In the genomic region with DNA sequence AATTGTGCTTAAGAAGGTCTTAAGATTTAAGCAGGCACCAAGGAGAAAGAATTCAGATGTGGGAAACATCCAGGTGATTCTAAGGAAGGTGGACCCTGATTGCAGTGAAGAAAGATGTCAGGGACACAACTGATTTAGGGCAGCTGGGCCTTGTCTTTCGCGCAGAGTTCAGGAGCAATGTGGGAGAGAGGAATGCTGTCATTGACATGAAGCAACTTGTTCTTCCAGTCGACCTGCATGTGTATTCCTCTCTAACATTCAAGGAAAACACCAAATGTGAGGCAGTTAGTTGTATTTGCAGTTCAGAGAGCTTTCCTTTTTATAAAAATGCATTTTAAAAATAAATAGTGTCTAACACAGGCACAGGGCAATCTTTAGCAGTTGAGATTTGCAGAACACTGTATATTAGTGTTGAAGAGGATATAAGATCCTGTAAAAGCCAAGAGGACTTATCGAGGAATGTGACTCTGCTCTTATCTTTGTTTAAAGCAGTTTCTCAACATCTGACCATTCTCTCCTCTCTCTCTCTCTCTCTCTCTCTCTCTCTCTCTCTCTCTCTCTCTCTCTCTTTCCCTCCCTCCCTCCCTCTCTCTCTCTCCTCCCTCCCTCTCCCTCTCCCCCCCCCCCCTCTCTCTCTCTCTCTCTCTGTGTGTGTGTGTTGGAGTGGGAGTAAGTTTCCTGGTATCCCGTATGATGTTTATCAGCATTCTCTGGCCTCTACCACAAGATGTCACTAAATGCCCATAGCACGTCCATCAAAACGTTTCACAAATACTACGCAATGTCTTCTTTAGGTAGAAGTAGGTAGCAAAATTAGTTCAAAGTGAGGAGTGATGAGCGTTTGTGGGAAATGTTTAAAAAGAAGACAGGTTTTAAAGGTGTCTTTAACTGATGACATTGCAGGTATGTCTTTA, we compare ENCODE assay signal across 11 mouse cellular contexts. TPM values are rescaled to one million over a fixed set of nuclear protein-coding genes. Genes with fewer than 3 reads are reported as not detected.
DNase-seq lines count a peak whose midpoint lies in the region; ATAC-seq and TF ChIP-seq lines count a peak whose summit lies in the region.
"Had no signal": no experiment of that assay in that cellular context is flagged by ENCODE, and none has a peak within 500 bp of the region (broad histone marks: within the 10 kb centered on the region; RNA-seq: fewer than 3 reads in every experiment).

No protein-coding gene starts in this region.

- no peaks in the 10 kb centered on the region for H3K27me3 ChIP-seq in hindbrain, postnatal 0 days (ENCODE audit: insufficient read depth, low read length)
- H3K27me3 ChIP-seq in hindbrain, embryonic 12.5 days, result no peaks in the 10 kb centered on the region
- no peaks in the 10 kb centered on the region for H3K27me3 ChIP-seq in lung, embryonic 15.5 days

- WGBS in hindbrain, postnatal 0 days, result 49% methylated on average over 9 of the region's 9 CpGs
- WGBS in hindbrain, embryonic 12.5 days, result 54% methylated on average over 9 of the region's 9 CpGs
- 18% methylated on average over 9 of the region's 9 CpGs for WGBS in lung, embryonic 15.5 days

- intact Hi-C loops in left cerebral cortex, postnatal 36 days (cut with DNase I), result loop anchor here (10.0 kb wide), 1 partner anchor 270 kb away; no protein-coding TSS in a partner anchor

- H3K36me3 ChIP-seq in hindbrain, postnatal 0 days (ENCODE audit: insufficient read depth, low read length), result no peaks in the 10 kb centered on the region
- H3K36me3 ChIP-seq in hindbrain, embryonic 12.5 days, result no peaks in the 10 kb centered on the region
- H3K36me3 ChIP-seq in lung, embryonic 15.5 days, result no peaks in the 10 kb centered on the region

- peak; percentile 68 for TF ChIP-seq CTCF in hindbrain, postnatal 0 days (IDR thresholded peaks at IDR 0.05; ENCODE audit: low read depth)

- H3K4me2 ChIP-seq in hindbrain, postnatal 0 days (ENCODE audit: low read depth, low read length), result no peak overlapping the region
- no peak overlapping the region for H3K4me2 ChIP-seq in hindbrain, embryonic 12.5 days (replicated peaks)
- no peak overlapping the region for H3K4me2 ChIP-seq in lung, embryonic 15.5 days

- no peak overlapping the region for H3K27ac ChIP-seq in hindbrain, postnatal 0 days
- H3K27ac ChIP-seq in hindbrain, embryonic 12.5 days, result no peak overlapping the region
- H3K27ac ChIP-seq in lung, embryonic 15.5 days, result peak overlapping the region; percentile 53

- no peak overlapping the region for H3K9ac ChIP-seq in hindbrain, postnatal 0 days (replicated peaks; ENCODE audit: low read length)
- no peak overlapping the region for H3K9ac ChIP-seq in hindbrain, embryonic 12.5 days
- no peak overlapping the region for H3K9ac ChIP-seq in lung, embryonic 15.5 days

- no peaks in the 10 kb centered on the region for H3K9me3 ChIP-seq in hindbrain, postnatal 0 days (ENCODE audit: low read length)
- H3K9me3 ChIP-seq in hindbrain, embryonic 12.5 days (replicated peaks), result no peaks in the 10 kb centered on the region
- H3K9me3 ChIP-seq in lung, embryonic 15.5 days, result no peaks in the 10 kb centered on the region

- H3K4me3 ChIP-seq in hindbrain, postnatal 0 days (ENCODE audit: low read length), result no peak overlapping the region
- H3K4me3 ChIP-seq in hindbrain, embryonic 12.5 days, result no peak overlapping the region
- H3K4me3 ChIP-seq in lung, embryonic 15.5 days, result no peak overlapping the region
- H3K4me3 ChIP-seq: erythroblast, embryonic 14.5 days had no signal

- peak; percentile 59; the same call in 1 of the 2 replicates for ATAC-seq in hindbrain, postnatal 0 days
- ATAC-seq in hindbrain, embryonic 12.5 days (ENCODE audit: low FRiP score), result no peak
- peak; percentile 74; the same call in 1 of the 2 replicates for ATAC-seq in lung, embryonic 15.5 days (ENCODE audit: borderline replicate concordance, extremely low read depth, low FRiP score, low TSS enrichment)
- ATAC-seq: hindbrain, embryonic 16.5 days had no signal

- no peaks in the 10 kb centered on the region for H3K4me1 ChIP-seq in hindbrain, postnatal 0 days (ENCODE audit: insufficient read depth, low read length)
- no peaks in the 10 kb centered on the region for H3K4me1 ChIP-seq in hindbrain, embryonic 12.5 days
- 0 out of 2 replicates have a peak, but pooled peaks cover 4% of the 10 kb centered on the region for H3K4me1 ChIP-seq in lung, embryonic 15.5 days

- DNase-seq in hindbrain, postnatal 0 days (ENCODE audit: low spot score), result peak; percentile 64
- peak; percentile 9 for DNase-seq in CD4-positive helper T cell, adult 2 months (ENCODE audit: low read depth, low spot score)
- DNase-seq in ZHBTc4 (ENCODE audit: low read depth, low spot score), result peak; percentile 3
- no peak for DNase-seq in urinary bladder, postnatal 25 days (ENCODE audit: low spot score)
- no peak for DNase-seq in T-cell, adult 2 months (ENCODE audit: low spot score)
- no peak for DNase-seq in left cerebral cortex, postnatal 36 days (ENCODE audit: low spot score in 2 of 2)
- DNase-seq: adrenal gland, adult 8-10 months had no signal

RNA-seq across cellular contexts. Expression of a gene that starts 12.8 kb away (rescaled TPM):
- 0.83 and 0.94 TPM in 2 replicates for total RNA-seq in hindbrain, postnatal 0 days (2014; rRNA removed)
- polyA plus RNA-seq in hindbrain, postnatal 0 days (2015; fragmentation: Nextera tagmentation; extraction: Ambion mirVana), result 0.90 and 1.0 TPM in 2 replicates
- polyA plus RNA-seq in hindbrain, embryonic 12.5 days (2016; fragmentation: Nextera tagmentation; extraction: Ambion mirVana), result 0.81 and 1.6 TPM in 2 replicates
- polyA plus RNA-seq in lung, embryonic 15.5 days (2015; fragmentation: Nextera tagmentation; extraction: Ambion mirVana), result 5.5 and 7.4 TPM in 2 replicates
- not detected for total RNA-seq in left cerebral cortex, postnatal 36 days (2021)
- polyA plus RNA-seq: hindbrain, embryonic 16.5 days had no signal

RNA-seq across cellular contexts. Expression of a gene that starts 20.7 kb away (rescaled TPM):
- total RNA-seq in hindbrain, postnatal 0 days (2014; rRNA removed), result 0.07 and 0.31 TPM in 2 replicates
- polyA plus RNA-seq in hindbrain, postnatal 0 days (2015; fragmentation: Nextera tagmentation; extraction: Ambion mirVana), result 0.23 and 0.36 TPM in 2 replicates
- 0.14 and 0.17 TPM in 2 replicates for polyA plus RNA-seq in hindbrain, embryonic 12.5 days (2016; fragmentation: Nextera tagmentation; extraction: Ambion mirVana)
- polyA plus RNA-seq in lung, embryonic 15.5 days (2015; fragmentation: Nextera tagmentation; extraction: Ambion mirVana), result 2.7 and 3.6 TPM in 2 replicates
- total RNA-seq in left cerebral cortex, postnatal 36 days (2021), result not detected
- polyA plus RNA-seq: erythroblast, embryonic 14.5 days had no signal

Comparison
In these comparisons a context has a peak if more than half of its experiments do, and no peak if none do; other contexts are left out.
1. DNase-seq: peak in hindbrain, postnatal 0 days (single experiment), CD4-positive helper T cell, adult 2 months (single experiment) and ZHBTc4 (single experiment); none in urinary bladder, postnatal 25 days (single experiment), T-cell, adult 2 months (single experiment) and left cerebral cortex, postnatal 36 days (0 of 2).